ENCODE assay signal across 19 mouse cellular contexts in genomic region chr14:52144165-52144564, GRCm38 (mm10).
"Had no signal": no experiment of that assay in that cellular context is flagged by ENCODE, and none has a peak within 500 bp of the region (broad histone marks: within the 10 kb centered on the region; RNA-seq: fewer than 3 reads in every experiment).

No protein-coding gene starts in this region.

- DNase-seq: liver, embryonic 13.5 days; liver, postnatal 0 days; lung, adult 2 months; lung, postnatal 14 days; lung, postnatal 36 days; right cerebral cortex, postnatal 14 days; spleen, adult 18-20 months; thymus, adult 2 months; thymus, postnatal 25 days had no signal

- H3K4me3 ChIP-seq: liver, embryonic 13.5 days; liver, embryonic 15.5 days; lung, embryonic 15.5 days; megakaryocyte, embryonic 14.5 days; midbrain, embryonic 13.5 days; midbrain, embryonic 15.5 days; neural tube, embryonic 13.5 days had no signal

- H3K4me1 ChIP-seq: midbrain, embryonic 13.5 days; midbrain, embryonic 15.5 days; neural tube, embryonic 13.5 days had no signal

- H3K9ac ChIP-seq: liver, embryonic 13.5 days; liver, embryonic 15.5 days; liver, postnatal 0 days; lung, embryonic 15.5 days; midbrain, embryonic 13.5 days; midbrain, embryonic 15.5 days; neural tube, embryonic 13.5 days had no signal

- ATAC-seq: liver, postnatal 0 days; lung, postnatal 0 days; midbrain, embryonic 13.5 days; midbrain, embryonic 15.5 days had no signal

- H3K27ac ChIP-seq: liver, embryonic 13.5 days; liver, embryonic 15.5 days; lung, embryonic 15.5 days; macrophage; midbrain, embryonic 13.5 days; midbrain, embryonic 15.5 days; neural tube, embryonic 13.5 days had no signal

- H3K27me3 ChIP-seq: liver, embryonic 13.5 days; lung, embryonic 15.5 days; midbrain, embryonic 13.5 days; midbrain, embryonic 15.5 days; neural tube, embryonic 13.5 days had no signal

- H3K36me3 ChIP-seq: liver, embryonic 13.5 days; liver, embryonic 15.5 days; lung, embryonic 15.5 days; midbrain, embryonic 13.5 days; midbrain, embryonic 15.5 days; neural tube, embryonic 13.5 days had no signal

- H3K4me2 ChIP-seq: liver, embryonic 11.5 days; liver, embryonic 13.5 days; liver, embryonic 15.5 days; lung, embryonic 15.5 days; midbrain, embryonic 11.5 days; midbrain, embryonic 13.5 days; midbrain, embryonic 15.5 days; neural tube, embryonic 13.5 days had no signal

- H3K9me3 ChIP-seq: liver, embryonic 13.5 days; liver, embryonic 15.5 days; lung, embryonic 15.5 days; megakaryocyte, embryonic 14.5 days; midbrain, embryonic 13.5 days; midbrain, embryonic 15.5 days; neural tube, embryonic 13.5 days had no signal
